Mouse (Mus musculus): Measurements from ENCODE around the gene Smad6. TPM values are rescaled to one million over a fixed set of nuclear protein-coding genes. Genes with fewer than 3 reads are reported as not detected.

Gene Smad6
- polyA plus RNA-seq, 1 experiment from 2014 or later = 2.6 TPM

GRCm38 (mm10) chr9:63952591-63952990, 69.3 kb downstream of the Smad6 start:
- Histone ChIP-seq H3K36me3 (no peaks in the 10 kb centered on the region), H3K9ac (no peak overlapping the region), H3K27ac (replicated peaks) (no peak overlapping the region), H3K9me3 (no peaks in the 10 kb centered on the region), H3K4me2 (no peak overlapping the region), H3K4me1 (replicated peaks) (peaks cover 7% of the 10 kb centered on the region; the same call in 1 of the 2 replicates), H3K27me3 (no peaks in the 10 kb centered on the region), H3K4me3 (no peak overlapping the region)
- WGBS = 94% methylated on average over 2 of the region's 2 CpGs
- no peak for ATAC-seq (ENCODE audit: low FRiP score, low read depth)

- Histone ChIP-seq H3K27ac (replicated peaks) (no peak overlapping the region), H3K9me3 (no peaks in the 10 kb centered on the region), H3K4me2 (no peak overlapping the region), H3K9ac (no peak overlapping the region), H3K36me3 (no peaks in the 10 kb centered on the region), H3K27me3 (no peaks in the 10 kb centered on the region), H3K4me3 (no peak overlapping the region), H3K4me1 (replicated peaks) (peaks cover 7% of the 10 kb centered on the region; the same call in 1 of the 2 replicates)
- no peak for ATAC-seq (ENCODE audit: low FRiP score, low read depth)
- WGBS = 28% methylated on average over 4 of the region's 4 CpGs
These were observed 71.5 kb downstream of the Smad6 start for GRCm38 (mm10) chr9:63950357-63950756.

- no peak overlapping the region for H3K4me2 ChIP-seq
- peaks cover 7% of the 10 kb centered on the region; the same call in 1 of the 2 replicates for H3K4me1 ChIP-seq (replicated peaks)
- no peaks in the 10 kb centered on the region for H3K27me3 ChIP-seq
- H3K36me3 ChIP-seq = no peaks in the 10 kb centered on the region
- no peak overlapping the region for H3K4me3 ChIP-seq
- H3K27ac ChIP-seq (replicated peaks) = no peak overlapping the region
- ATAC-seq (ENCODE audit: low FRiP score, low read depth) = no peak
- no peak overlapping the region for H3K9ac ChIP-seq
- 73% methylated on average over 4 of the region's 4 CpGs for WGBS
- no peaks in the 10 kb centered on the region for H3K9me3 ChIP-seq
These were observed 72.5 kb downstream of the Smad6 start for GRCm38 (mm10) chr9:63949393-63949792.

GRCm38 (mm10) chr9:63942608-63942982, 79.3 kb downstream of the Smad6 start:
- no peak overlapping the region for H3K9ac ChIP-seq
- peak; percentile 34; the same call in 1 of the 2 replicates for ATAC-seq (ENCODE audit: low FRiP score, low read depth)
- WGBS = 83% methylated on average over 2 of the region's 2 CpGs

GRCm38 (mm10) chr9:63941747-63942607, 79.9 kb downstream of the Smad6 start:
- H3K27me3 ChIP-seq = no peaks in the 10 kb centered on the region
- WGBS = 68% methylated on average over 12 of the region's 12 CpGs
- peaks cover 16% of the 10 kb centered on the region for H3K4me1 ChIP-seq (replicated peaks)
- H3K9me3 ChIP-seq = no peaks in the 10 kb centered on the region
- no peak overlapping the region for H3K4me3 ChIP-seq
- H3K27ac ChIP-seq (replicated peaks) = peak overlapping the region; percentile 80
- peak; percentile 63 for ATAC-seq (ENCODE audit: low FRiP score, low read depth)
- peak overlapping the region; percentile 38 for H3K9ac ChIP-seq
- no peaks in the 10 kb centered on the region for H3K36me3 ChIP-seq
- H3K4me2 ChIP-seq = no peak overlapping the region

More at GRCm38 (mm10) chr9:63942608-63942982, 79.3 kb downstream of the Smad6 start:
- H3K4me2 ChIP-seq = no peak overlapping the region
- H3K27me3 ChIP-seq = no peaks in the 10 kb centered on the region
- H3K9me3 ChIP-seq = no peaks in the 10 kb centered on the region
- H3K27ac ChIP-seq (replicated peaks) = no peak overlapping the region
- H3K36me3 ChIP-seq = no peaks in the 10 kb centered on the region
- no peak overlapping the region for H3K4me3 ChIP-seq
- H3K4me1 ChIP-seq (replicated peaks) = peaks cover 16% of the 10 kb centered on the region

GRCm38 (mm10) chr9:63936256-63936655, 85.6 kb downstream of the Smad6 start:
- Histone ChIP-seq H3K4me2 (no peak overlapping the region), H3K27ac (replicated peaks) (no peak overlapping the region), H3K4me3 (no peak overlapping the region), H3K4me1 (replicated peaks) (peaks cover under 1% of the 10 kb centered on the region; the same call in 1 of the 2 replicates), H3K9me3 (no peaks in the 10 kb centered on the region), H3K9ac (no peak overlapping the region), H3K27me3 (no peaks in the 10 kb centered on the region), H3K36me3 (no peaks in the 10 kb centered on the region)
- 82% methylated on average over 5 of the region's 5 CpGs for WGBS
- no peak for ATAC-seq (ENCODE audit: low FRiP score, low read depth)

- no peak overlapping the region for H3K4me2 ChIP-seq
- H3K27me3 ChIP-seq = no peaks in the 10 kb centered on the region
- no peak for ATAC-seq (ENCODE audit: low FRiP score, low read depth)
- no peak overlapping the region for H3K4me3 ChIP-seq
- no peak overlapping the region for H3K9ac ChIP-seq
- H3K36me3 ChIP-seq = no peaks in the 10 kb centered on the region
- H3K9me3 ChIP-seq = no peaks in the 10 kb centered on the region
- H3K4me1 ChIP-seq (replicated peaks) = no peaks in the 10 kb centered on the region
- WGBS = 78% methylated on average over 5 of the region's 5 CpGs
- no peak overlapping the region for H3K27ac ChIP-seq (replicated peaks)
These were observed 88.8 kb downstream of the Smad6 start for GRCm38 (mm10) chr9:63933068-63933467.

- no peak for ATAC-seq (ENCODE audit: low FRiP score, low read depth)
- H3K4me2 ChIP-seq = peak overlapping the region; percentile 50
- H3K27me3 ChIP-seq = no peaks in the 10 kb centered on the region
- H3K4me1 ChIP-seq (replicated peaks) = peaks cover 9% of the 10 kb centered on the region
- no peaks in the 10 kb centered on the region for H3K36me3 ChIP-seq
- peak overlapping the region; percentile 7; the same call in 1 of the 2 replicates for H3K9ac ChIP-seq
- 6% methylated on average over 34 of the region's 34 CpGs for WGBS
- H3K9me3 ChIP-seq = no peaks in the 10 kb centered on the region
- no peak overlapping the region for H3K27ac ChIP-seq (replicated peaks)
- peak overlapping the region; percentile 19; the same call in 1 of the 2 replicates for H3K4me3 ChIP-seq
These were observed 94.4 kb downstream of the Smad6 start for GRCm38 (mm10) chr9:63927340-63928049.

- Histone ChIP-seq H3K9ac (no peak overlapping the region), H3K4me3 (no peak overlapping the region), H3K27ac (replicated peaks) (no peak overlapping the region), H3K27me3 (no peaks in the 10 kb centered on the region), H3K4me1 (replicated peaks) (peaks cover 9% of the 10 kb centered on the region), H3K9me3 (no peaks in the 10 kb centered on the region), H3K36me3 (no peaks in the 10 kb centered on the region), H3K4me2 (no peak overlapping the region)
- ATAC-seq (ENCODE audit: low FRiP score, low read depth) = no peak
- WGBS = 71% methylated on average over 7 of the region's 7 CpGs
These were observed 95.5 kb downstream of the Smad6 start for GRCm38 (mm10) chr9:63926377-63926776.

GRCm38 (mm10) chr9:63923190-63923717, 98.6 kb downstream of the Smad6 start:
- H3K36me3 ChIP-seq = no peaks in the 10 kb centered on the region
- 47% methylated on average over 9 of the region's 9 CpGs for WGBS
- no peaks in the 10 kb centered on the region for H3K27me3 ChIP-seq
- H3K27ac ChIP-seq (replicated peaks) = no peak overlapping the region
- no peak overlapping the region for H3K4me3 ChIP-seq
- no peaks in the 10 kb centered on the region for H3K9me3 ChIP-seq
- ATAC-seq (ENCODE audit: low FRiP score, low read depth) = no peak
- H3K9ac ChIP-seq = no peak overlapping the region
- no peak overlapping the region for H3K4me2 ChIP-seq
- peaks cover 9% of the 10 kb centered on the region for H3K4me1 ChIP-seq (replicated peaks)

GRCm38 (mm10) chr9:63919708-63920107, 102.2 kb downstream of the Smad6 start:
- Histone ChIP-seq H3K4me1 (replicated peaks) (no peaks in the 10 kb centered on the region), H3K9me3 (no peaks in the 10 kb centered on the region), H3K9ac (no peak overlapping the region), H3K27me3 (no peaks in the 10 kb centered on the region), H3K27ac (replicated peaks) (no peak overlapping the region), H3K4me3 (no peak overlapping the region), H3K36me3 (no peaks in the 10 kb centered on the region), H3K4me2 (no peak overlapping the region)
- no peak for ATAC-seq (ENCODE audit: low FRiP score, low read depth)
- WGBS = 91% methylated on average over 3 of the region's 3 CpGs

GRCm38 (mm10) chr9:63919001-63919555, 102.8 kb downstream of the Smad6 start:
- WGBS = 71% methylated on average over 18 of the region's 18 CpGs
- no peak overlapping the region for H3K4me2 ChIP-seq
- H3K9ac ChIP-seq = no peak overlapping the region
- no peaks in the 10 kb centered on the region for H3K9me3 ChIP-seq
- H3K36me3 ChIP-seq = no peaks in the 10 kb centered on the region
- H3K27me3 ChIP-seq = no peaks in the 10 kb centered on the region
- ATAC-seq (ENCODE audit: low FRiP score, low read depth) = no peak
- H3K4me3 ChIP-seq = no peak overlapping the region
- no peaks in the 10 kb centered on the region for H3K4me1 ChIP-seq (replicated peaks)
- H3K27ac ChIP-seq (replicated peaks) = no peak overlapping the region

Data from hindbrain, embryonic 15.5 days (tissue).